Mouse (Mus musculus) hindbrain, embryonic 14.5 days (tissue): Measurements from ENCODE around the gene Dpysl4. TPM values are rescaled to one million over a fixed set of nuclear protein-coding genes. Genes with fewer than 3 reads are reported as not detected.

Experiments used
- ATAC-seq: fragments of 200-750 bp; cut with Nextera tagmentation; 2 replicates; pipeline ENCODE4 v1.8.0; 2017; ENCODE audit warnings: moderate number of reproducible peaks, mild to moderate bottlenecking, moderate TSS enrichment, moderate library complexity; ENCODE audit not compliant: low FRiP score
- DNase-seq: peaks from one replicate; pipeline ENCODE4 v3.0.0-alpha.2; 2015; ENCODE audit warnings: low spot score
- H3K27ac ChIP-seq: fragments of 300-500 bp; sonication (generic); 2 replicates; pipeline ENCODE4 v1.5.1; 2014; ENCODE audit warnings: mild to moderate bottlenecking, moderate library complexity
- H3K27me3 ChIP-seq: fragments of 300-500 bp; sonication (generic); 2 replicates; pipeline ENCODE4 v1.6.1; 2014; ENCODE audit warnings: mild to moderate bottlenecking, low read length, mixed read lengths; ENCODE audit not compliant: control insufficient read depth, insufficient read depth
- H3K36me3 ChIP-seq: fragments of 300-500 bp; sonication (generic); replicated peaks from 2 replicates; pipeline ENCODE4 v1.6.1; 2014; ENCODE audit not compliant: control insufficient read depth, insufficient read depth
- H3K4me1 ChIP-seq: fragments of 300-500 bp; sonication (generic); replicated peaks from 2 replicates; pipeline ENCODE4 v1.6.1; 2014; ENCODE audit warnings: antibody characterized with exemption, low read length, mixed read lengths; ENCODE audit not compliant: control insufficient read depth, insufficient read depth
- H3K4me2 ChIP-seq: fragments of 300-500 bp; sonication (generic); replicated peaks from 2 replicates; pipeline ENCODE4 v1.6.1; 2014; ENCODE audit warnings: mild to moderate bottlenecking, moderate library complexity
- H3K4me3 ChIP-seq: fragments of 300-500 bp; sonication (generic); replicated peaks from 2 replicates; pipeline ENCODE4 v1.5.1; 2014; ENCODE audit warnings: mild to moderate bottlenecking, low read length
- H3K9ac ChIP-seq: fragments of 300-500 bp; sonication (generic); 2 replicates; pipeline ENCODE4 v1.6.1; 2014
- H3K9me3 ChIP-seq: fragments of 300-500 bp; sonication (generic); 2 replicates; pipeline ENCODE4 v1.6.1; 2016; ENCODE audit warnings: low read length; ENCODE audit not compliant: control insufficient read depth
- WGBS: fragments of 180-500 bp; shearing (Covaris S2); extraction: QIAGEN DNeasy Blood & Tissue Kit; methylation state at CpG from one replicate; pipeline ENCODE4 v1.1.7; 2014; 5-methylcytosine and 5-hydroxymethylcytosine counted together
- polyA plus RNA-seq: library from polyadenylated mRNA; unstranded; fragments of >200 nt; fragmentation: Nextera tagmentation; extraction: Ambion mirVana; gene quantifications from 2 replicates; pipeline ENCODE4 v1.2.1, GENCODE M21; 2014

Gene Dpysl4
- polyA plus RNA-seq = 211 and 216 TPM in 2 replicates

DNA sequence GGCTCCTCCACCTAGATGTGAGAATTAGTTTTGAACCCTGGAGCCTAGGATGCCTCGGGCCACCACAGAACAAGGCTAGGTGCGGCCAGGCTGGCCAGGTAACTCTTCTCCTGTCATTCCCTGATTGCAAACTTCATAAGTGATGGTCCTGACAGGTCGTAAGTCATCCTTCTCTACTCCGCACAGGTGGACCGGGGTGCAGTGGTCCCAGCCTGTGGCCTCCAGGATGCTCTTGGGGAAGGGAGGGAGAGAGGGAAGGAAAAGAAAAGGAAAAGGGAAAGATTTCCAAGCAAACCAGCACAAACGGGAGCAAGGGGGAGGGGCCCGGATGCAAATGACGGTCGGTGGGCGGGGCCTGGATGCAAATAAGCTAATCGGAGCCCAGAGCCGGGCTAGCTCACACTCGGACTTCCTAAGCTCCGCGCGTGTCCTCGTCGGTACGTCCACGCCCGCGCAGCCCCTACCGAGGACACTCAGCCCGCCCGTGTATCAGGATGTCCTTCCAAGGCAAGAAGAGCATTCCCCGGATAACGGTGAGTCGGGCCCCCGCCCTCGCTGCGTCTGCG lies at the start of gene Dpysl4:
TSS of gene Dpysl4 (plus strand) at position 373 of the 566 bp plus-strand sequence.
- peak within 1 kb of the TSS; percentile 64 for H3K4me2 ChIP-seq
- ATAC-seq = peak; percentile 86
- 6% methylated on average over 31 of the region's 32 CpGs for WGBS

DNA sequence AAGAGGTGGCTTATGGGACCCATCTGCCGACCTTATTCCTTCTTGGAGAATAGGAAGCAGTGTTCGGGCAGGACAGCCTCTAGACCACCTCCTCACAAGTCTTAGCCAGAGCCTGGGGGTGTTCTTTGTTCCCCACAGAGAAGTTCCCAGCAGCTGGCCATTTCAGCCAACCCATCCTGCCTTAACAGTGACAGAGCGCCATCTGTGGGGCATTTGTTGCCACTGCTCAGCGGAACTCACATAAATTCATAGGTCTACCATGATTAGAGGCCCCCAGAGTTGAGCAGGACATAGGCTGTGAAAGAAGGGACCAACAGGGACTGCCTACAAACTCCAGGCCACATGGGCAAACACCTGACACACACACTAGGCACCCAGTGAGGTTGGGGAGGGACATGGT lies 22.4 kb upstream of the Dpysl4 start:
- H3K4me3 ChIP-seq = no peak overlapping the region

More for the DNA sequence above, at the start of gene Dpysl4:
- Histone ChIP-seq H3K9me3 (no peaks in the 10 kb centered on the region), H3K27ac (peak within 1 kb of the TSS; percentile 85), H3K9ac (peak within 1 kb of the TSS; percentile 99), H3K36me3 (peaks cover 13% of the 10 kb centered on the region), H3K4me3 (peak within 1 kb of the TSS; percentile 87), H3K27me3 (no peaks in the 10 kb centered on the region), H3K4me1 (peaks cover 37% of the 10 kb centered on the region)
- peak; percentile 87 for DNase-seq

GRCm38 (mm10) chr7:139068182-139068623 lies 17.6 kb upstream of the Dpysl4 start:
- ATAC-seq (peak; percentile 84), DNase-seq (peak; percentile 93)
- 0 out of 2 replicates have a peak, but pooled peaks cover 4% of the 10 kb centered on the region for H3K4me1 ChIP-seq
- no peaks in the 10 kb centered on the region for H3K9me3 ChIP-seq
- H3K27me3 ChIP-seq = no peaks in the 10 kb centered on the region
- no peak overlapping the region for H3K4me3 ChIP-seq
- no peak overlapping the region for H3K9ac ChIP-seq
- 0% methylated on average over 2 of the region's 2 CpGs for WGBS
- 0 out of 2 replicates have a peak overlapping the region, but pooled peaks have one; percentile 4 for H3K27ac ChIP-seq
- H3K4me2 ChIP-seq = no peak overlapping the region
- H3K36me3 ChIP-seq = no peaks in the 10 kb centered on the region

More for the DNA sequence above, 22.4 kb upstream of the Dpysl4 start:
- Histone ChIP-seq H3K9ac (no peak overlapping the region), H3K4me2 (no peak overlapping the region), H3K27me3 (no peaks in the 10 kb centered on the region), H3K9me3 (no peaks in the 10 kb centered on the region), H3K4me1 (0 out of 2 replicates have a peak, but pooled peaks cover 3% of the 10 kb centered on the region), H3K36me3 (no peaks in the 10 kb centered on the region), H3K27ac (no peak overlapping the region)
- DNase-seq = no peak
- 53% methylated on average over 4 of the region's 4 CpGs for WGBS
- no peak for ATAC-seq

GRCm38 (mm10) chr7:139074189-139074588 lies 11.6 kb upstream of the Dpysl4 start:
- WGBS = 13% methylated on average over 6 of the region's 6 CpGs
- no peak overlapping the region for H3K4me3 ChIP-seq
- H3K4me2 ChIP-seq = no peak overlapping the region
- ATAC-seq (peak; percentile 32; the same call in 1 of the 2 replicates), DNase-seq (no peak)
- H3K36me3 ChIP-seq = no peaks in the 10 kb centered on the region
- no peak overlapping the region for H3K9ac ChIP-seq
- H3K4me1 ChIP-seq = peaks cover 34% of the 10 kb centered on the region
- H3K27me3 ChIP-seq = no peaks in the 10 kb centered on the region
- peak overlapping the region; percentile 70 for H3K27ac ChIP-seq
- no peaks in the 10 kb centered on the region for H3K9me3 ChIP-seq

- peak overlapping the region; percentile 70 for H3K27ac ChIP-seq
- ATAC-seq (0 out of 2 replicates have a peak, but pooled peaks have one; percentile 19), DNase-seq (no peak)
- H3K4me1 ChIP-seq = peaks cover 34% of the 10 kb centered on the region
- H3K4me2 ChIP-seq = no peak overlapping the region
- WGBS = 11% methylated on average over 14 of the region's 14 CpGs
- H3K27me3 ChIP-seq = no peaks in the 10 kb centered on the region
- H3K9ac ChIP-seq = no peak overlapping the region
- H3K4me3 ChIP-seq = no peak overlapping the region
- no peaks in the 10 kb centered on the region for H3K36me3 ChIP-seq
- no peaks in the 10 kb centered on the region for H3K9me3 ChIP-seq
Measured at GRCm38 (mm10) chr7:139075054-139075794, 10.6 kb upstream of the Dpysl4 start.

DNA sequence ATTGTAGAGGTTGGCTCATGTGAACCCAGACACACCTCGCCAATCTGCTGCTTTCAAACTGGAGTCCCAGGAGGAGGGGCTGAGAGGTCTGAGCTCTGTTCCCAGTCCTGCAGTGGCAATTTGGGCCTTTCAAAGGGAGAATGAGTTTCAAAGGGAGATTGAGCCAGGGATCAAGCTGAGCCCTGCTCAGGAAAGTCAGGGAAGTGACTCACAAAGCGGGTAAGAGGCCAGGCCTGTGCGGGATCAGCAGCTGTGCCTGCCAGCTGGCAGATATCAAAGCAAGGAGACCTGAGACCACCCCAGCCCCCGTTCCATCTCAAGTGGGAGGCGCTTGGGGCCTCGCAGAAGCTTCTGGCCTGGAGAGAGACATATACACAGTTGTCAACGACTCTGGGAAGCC lies 8.5 kb upstream of the Dpysl4 start:
- Histone ChIP-seq H3K9ac (no peak overlapping the region), H3K27ac (peak overlapping the region; percentile 60; the same call in 1 of the 2 replicates), H3K4me1 (peaks cover 34% of the 10 kb centered on the region), H3K4me2 (no peak overlapping the region), H3K36me3 (no peaks in the 10 kb centered on the region), H3K4me3 (no peak overlapping the region), H3K9me3 (no peaks in the 10 kb centered on the region), H3K27me3 (no peaks in the 10 kb centered on the region)
- ATAC-seq (no peak), DNase-seq (no peak)
- 13% methylated on average over 7 of the region's 7 CpGs for WGBS

- no peaks in the 10 kb centered on the region for H3K9me3 ChIP-seq
- H3K4me1 ChIP-seq = peaks cover 34% of the 10 kb centered on the region
- H3K9ac ChIP-seq = no peak overlapping the region
- 34% methylated on average over 6 of the region's 6 CpGs for WGBS
- no peak overlapping the region for H3K4me3 ChIP-seq
- no peaks in the 10 kb centered on the region for H3K27me3 ChIP-seq
- DNase-seq = no peak
- ATAC-seq = no peak
- H3K36me3 ChIP-seq = no peaks in the 10 kb centered on the region
- no peak overlapping the region for H3K4me2 ChIP-seq
- H3K27ac ChIP-seq = peak overlapping the region; percentile 60; the same call in 1 of the 2 replicates
Measured at GRCm38 (mm10) chr7:139078181-139078580, 7.6 kb upstream of the Dpysl4 start.

DNA sequence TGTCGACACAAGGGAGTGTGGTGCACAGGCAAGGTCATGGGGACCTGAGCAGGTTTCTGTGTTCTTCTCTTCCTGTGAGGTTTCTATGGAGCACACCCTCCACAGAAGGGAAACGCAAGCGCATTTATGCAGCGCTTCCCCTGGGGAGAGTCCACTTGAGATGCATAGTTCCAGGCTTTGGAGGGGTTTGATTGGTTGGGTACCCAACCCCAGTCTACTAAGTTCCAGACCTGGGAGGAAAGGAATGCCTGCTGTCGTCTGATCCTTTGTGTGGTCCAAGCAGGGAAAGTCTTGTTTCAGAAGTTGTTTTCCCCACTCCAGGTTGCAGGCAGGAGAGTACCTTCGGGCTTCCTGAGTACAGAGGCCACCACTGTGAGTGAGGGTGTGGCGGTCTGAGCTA lies 6.7 kb upstream of the Dpysl4 start:
- Histone ChIP-seq H3K4me3 (no peak overlapping the region), H3K9me3 (no peaks in the 10 kb centered on the region), H3K27me3 (no peaks in the 10 kb centered on the region), H3K27ac (0 out of 2 replicates have a peak overlapping the region, but pooled peaks have one; percentile 33), H3K4me2 (no peak overlapping the region), H3K4me1 (peaks cover 31% of the 10 kb centered on the region), H3K36me3 (no peaks in the 10 kb centered on the region), H3K9ac (no peak overlapping the region)
- ATAC-seq (no peak), DNase-seq (no peak)
- 65% methylated on average over 7 of the region's 7 CpGs for WGBS

GRCm38 (mm10) chr7:139080714-139081113 lies 5.1 kb upstream of the Dpysl4 start:
- no peak overlapping the region for H3K27ac ChIP-seq
- H3K9ac ChIP-seq = no peak overlapping the region
- no peaks in the 10 kb centered on the region for H3K27me3 ChIP-seq
- no peak for ATAC-seq
- no peaks in the 10 kb centered on the region for H3K36me3 ChIP-seq
- no peak overlapping the region for H3K4me3 ChIP-seq
- WGBS = 63% methylated on average over 4 of the region's 4 CpGs
- H3K4me2 ChIP-seq = no peak overlapping the region
- DNase-seq = no peak
- peaks cover 19% of the 10 kb centered on the region for H3K4me1 ChIP-seq
- no peaks in the 10 kb centered on the region for H3K9me3 ChIP-seq
